Mouse (Mus musculus): ENCODE data around the gene Ccdc127.

GRCm38 (mm10) chr13:74314616-74315015 lies 35.5 kb upstream of the Ccdc127 start:
- TF ChIP-seq CTCF (IDR thresholded peaks at IDR 0.05; ENCODE audit: low read depth) (no peak), EP300 (IDR thresholded peaks at IDR 0.05; ENCODE audit: low read depth) (no peak)

All from liver, postnatal 0 days (tissue).